Mouse (Mus musculus) E14TG2a.4 (cell line): ENCODE results near the gene Sptan1.

Experiments
- CTCF ChIP-seq: conservative IDR thresholded peaks from 2 replicates; pipeline ENCODE4 v1.5.1; 2014; ENCODE audit warnings: low read length
- NANOG ChIP-seq: IDR thresholded peaks from 2 replicates; pipeline ENCODE4 v1.6.1; 2014; ENCODE audit warnings: borderline replicate concordance, low read length, mixed read lengths
- POU5F1 ChIP-seq: IDR thresholded peaks from 2 replicates; pipeline ENCODE4 v1.6.1; 2014; ENCODE audit warnings: low read length, borderline replicate concordance

GRCm38 (mm10) chr2:30014326-30014966, 49.1 kb downstream of the Sptan1 start:
- no peak for TF ChIP-seq CTCF
- TF ChIP-seq POU5F1 = no peak
- TF ChIP-seq NANOG = no peak
